Mouse (Mus musculus) natural killer cell, adult 2 months (primary cell): ENCODE data around the gene Ubac1.

Source experiments
- DNase-seq, 2 experiments: peaks; one replicate each; pipeline ENCODE4 v3.0.0; 2022; ENCODE audit warnings: low spot score in 2 of 2

Gene Ubac1

GRCm38 (mm10) chr2:26021561-26022257 is at the start of gene Ubac1:
TSS of gene Ubac1 (minus strand) at chr2:26021747.
- peak; percentile 84 to 87 for DNase-seq

- no peak for DNase-seq
These were observed 47.0 kb upstream of the Ubac1 start for GRCm38 (mm10) chr2:26068592-26068991.

GRCm38 (mm10) chr2:26068175-26068574 is 46.6 kb upstream of the Ubac1 start:
- no peak for DNase-seq

- DNase-seq, result no peak
These were observed 45.0 kb upstream of the Ubac1 start for GRCm38 (mm10) chr2:26066527-26066926.

GRCm38 (mm10) chr2:26062742-26063427 is 41.3 kb upstream of the Ubac1 start:
- no peak for DNase-seq

- no peak for DNase-seq
These were observed 40.7 kb upstream of the Ubac1 start for GRCm38 (mm10) chr2:26062241-26062640.

GRCm38 (mm10) chr2:26061018-26061666 is 39.6 kb upstream of the Ubac1 start:
- no peak for DNase-seq

GRCm38 (mm10) chr2:26057053-26057452 is 35.5 kb upstream of the Ubac1 start:
- no peak for DNase-seq

- no peak for DNase-seq
These were observed 34.7 kb upstream of the Ubac1 start for GRCm38 (mm10) chr2:26056226-26056625.

GRCm38 (mm10) chr2:26055747-26056102 is 34.2 kb upstream of the Ubac1 start:
- DNase-seq, result no peak

- DNase-seq, result peak; percentile 40 to 65
These were observed 33.6 kb upstream of the Ubac1 start for GRCm38 (mm10) chr2:26055046-26055746.

- no peak for DNase-seq
These were observed 31.3 kb upstream of the Ubac1 start for GRCm38 (mm10) chr2:26052806-26053205.

GRCm38 (mm10) chr2:26048816-26049215 is 27.3 kb upstream of the Ubac1 start:
- DNase-seq, result no peak

- no peak for DNase-seq
These were observed 22.7 kb upstream of the Ubac1 start for GRCm38 (mm10) chr2:26044216-26044615.

GRCm38 (mm10) chr2:26042603-26043002 is 21.1 kb upstream of the Ubac1 start:
- no peak for DNase-seq

- DNase-seq, result no peak
These were observed 19.7 kb upstream of the Ubac1 start for GRCm38 (mm10) chr2:26041163-26041810.

GRCm38 (mm10) chr2:26039951-26040350 is 18.4 kb upstream of the Ubac1 start:
- DNase-seq, result no peak

GRCm38 (mm10) chr2:26037386-26037785 is 15.8 kb upstream of the Ubac1 start:
- DNase-seq, result no peak

GRCm38 (mm10) chr2:26034344-26035050 is 12.9 kb upstream of the Ubac1 start:
- DNase-seq, result no peak

GRCm38 (mm10) chr2:26030288-26030687 is 8.7 kb upstream of the Ubac1 start:
- no peak for DNase-seq
